Mouse (Mus musculus) neural tube, embryonic 14.5 days (tissue): ENCODE results near the gene Cfap97. TPM values are rescaled to one million over a fixed set of nuclear protein-coding genes. Genes with fewer than 3 reads are reported as not detected.

Source experiments
- ATAC-seq: fragments of 200-750 bp; cut with Nextera tagmentation; 2 replicates; pipeline ENCODE4 v1.8.0; 2017; ENCODE audit warnings: low read depth, mild to moderate bottlenecking, moderate TSS enrichment, moderate library complexity
- H3K27ac ChIP-seq: fragments of 300-500 bp; sonication (generic); 2 replicates; pipeline ENCODE4 v1.5.1; 2014; ENCODE audit warnings: low read depth, mild to moderate bottlenecking, control low read depth, low read length, moderate library complexity, mixed read lengths
- H3K27me3 ChIP-seq: fragments of 300-500 bp; sonication (generic); 2 replicates; pipeline ENCODE4 v1.6.1; 2014; ENCODE audit warnings: low read length; ENCODE audit not compliant: control insufficient read depth, insufficient read depth
- H3K36me3 ChIP-seq: fragments of 300-500 bp; sonication (generic); 2 replicates; pipeline ENCODE4 v1.6.1; 2014; ENCODE audit warnings: low read length, mixed read lengths; ENCODE audit not compliant: control insufficient read depth, insufficient read depth
- H3K4me1 ChIP-seq: fragments of 300-500 bp; sonication (generic); 2 replicates; pipeline ENCODE4 v1.6.1; 2014; ENCODE audit warnings: low read length; ENCODE audit not compliant: control insufficient read depth, insufficient read depth
- H3K4me2 ChIP-seq: fragments of 300-500 bp; sonication (generic); 2 replicates; pipeline ENCODE4 v1.6.1; 2014; ENCODE audit warnings: mild to moderate bottlenecking, low read depth, low read length, control low read depth
- H3K4me3 ChIP-seq: fragments of 300-500 bp; sonication (generic); 2 replicates; pipeline ENCODE4 v1.5.1; 2014; ENCODE audit warnings: low read depth, low read length, control low read depth, mixed read lengths
- H3K9ac ChIP-seq: fragments of 300-500 bp; sonication (generic); replicated peaks from 2 replicates; pipeline ENCODE4 v1.6.1; 2014; ENCODE audit warnings: low read depth, mild to moderate bottlenecking, control low read depth, low read length, mixed read lengths
- H3K9me3 ChIP-seq: fragments of 300-500 bp; sonication (generic); 2 replicates; pipeline ENCODE4 v1.6.1; 2016; ENCODE audit warnings: low read length; ENCODE audit not compliant: control insufficient read depth
- WGBS: fragments of 180-500 bp; shearing (Covaris S2); extraction: QIAGEN DNeasy Blood & Tissue Kit; methylation state at CpG from one replicate; pipeline ENCODE4 v1.1.7; 2014; 5-methylcytosine and 5-hydroxymethylcytosine counted together
- polyA plus RNA-seq: library from polyadenylated mRNA; unstranded; fragments of >200 nt; fragmentation: Nextera tagmentation; extraction: Ambion mirVana; gene quantifications from 2 replicates; pipeline ENCODE4 v1.2.1, GENCODE M21; 2014

Gene Cfap97
- polyA plus RNA-seq, 1 experiment from 2014 or later = 28.8 TPM

DNA sequence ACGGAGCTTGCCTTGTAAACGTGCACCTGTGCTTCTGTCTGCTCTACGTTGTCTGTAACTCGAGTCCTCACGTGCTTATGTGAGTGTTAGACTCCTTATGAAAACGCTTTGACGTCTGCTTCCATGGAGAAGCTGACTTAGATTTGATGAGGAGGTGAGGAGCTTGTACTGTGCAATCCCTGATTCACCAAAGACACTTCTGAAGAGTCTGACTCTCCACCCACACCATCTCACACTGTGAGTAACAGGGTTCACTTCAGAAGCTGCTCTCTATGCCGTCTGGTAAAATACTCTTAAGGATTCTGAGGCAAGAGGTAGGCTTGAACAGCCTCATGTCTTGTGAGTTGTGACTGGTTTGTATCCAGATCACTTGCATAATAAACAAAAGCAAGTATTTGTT, 41.5 kb downstream of the Cfap97 start:
- no peak for ATAC-seq
- Histone ChIP-seq H3K27me3 (no peaks in the 10 kb centered on the region), H3K9me3 (no peaks in the 10 kb centered on the region), H3K9ac (no peak overlapping the region), H3K4me3 (no peak overlapping the region), H3K36me3 (no peaks in the 10 kb centered on the region; the same call in 1 of the 2 replicates), H3K27ac (no peak overlapping the region), H3K4me2 (no peak overlapping the region), H3K4me1 (no peaks in the 10 kb centered on the region)
- 92% methylated on average over 8 of the region's 8 CpGs for WGBS

- Histone ChIP-seq H3K9me3 (no peaks in the 10 kb centered on the region), H3K4me1 (no peaks in the 10 kb centered on the region), H3K4me3 (no peak overlapping the region), H3K4me2 (no peak overlapping the region), H3K27ac (no peak overlapping the region), H3K9ac (no peak overlapping the region), H3K36me3 (no peaks in the 10 kb centered on the region; the same call in 1 of the 2 replicates), H3K27me3 (no peaks in the 10 kb centered on the region)
- 93% methylated on average over 3 of the region's 3 CpGs for WGBS
- ATAC-seq = no peak
These were observed 45.3 kb downstream of the Cfap97 start for GRCm38 (mm10) chr8:46196877-46197276.

DNA sequence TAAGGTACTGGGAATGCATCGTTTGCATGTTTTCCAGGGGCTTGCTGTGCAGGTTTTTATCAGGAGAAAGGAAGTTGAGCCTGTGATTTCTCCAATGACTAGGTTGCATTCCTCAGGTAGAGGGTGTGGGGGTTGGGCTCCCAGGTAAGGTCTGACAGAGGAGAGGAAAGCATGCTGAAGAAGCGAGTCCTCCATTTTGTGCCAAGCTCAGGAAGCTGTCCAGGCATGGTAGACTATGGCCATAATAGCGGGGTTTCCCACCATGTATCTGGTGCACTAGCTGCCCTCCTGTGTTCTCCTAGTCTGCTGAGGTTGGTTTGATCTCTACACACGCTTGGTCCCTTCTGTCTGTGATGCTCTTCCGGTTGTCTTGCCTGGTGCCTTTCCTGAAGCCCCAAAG, 46.1 kb downstream of the Cfap97 start:
- WGBS = 92% methylated on average over 5 of the region's 5 CpGs
- Histone ChIP-seq H3K27ac (no peak overlapping the region), H3K9me3 (no peaks in the 10 kb centered on the region), H3K4me1 (no peaks in the 10 kb centered on the region), H3K36me3 (no peaks in the 10 kb centered on the region; the same call in 1 of the 2 replicates), H3K4me2 (no peak overlapping the region), H3K27me3 (no peaks in the 10 kb centered on the region), H3K9ac (no peak overlapping the region), H3K4me3 (no peak overlapping the region)
- no peak for ATAC-seq

- peaks cover 36% of the 10 kb centered on the region for H3K36me3 ChIP-seq
- WGBS = 87% methylated on average over 6 of the region's 6 CpGs
These were observed 50.8 kb downstream of the Cfap97 start for GRCm38 (mm10) chr8:46202350-46202749.

DNA sequence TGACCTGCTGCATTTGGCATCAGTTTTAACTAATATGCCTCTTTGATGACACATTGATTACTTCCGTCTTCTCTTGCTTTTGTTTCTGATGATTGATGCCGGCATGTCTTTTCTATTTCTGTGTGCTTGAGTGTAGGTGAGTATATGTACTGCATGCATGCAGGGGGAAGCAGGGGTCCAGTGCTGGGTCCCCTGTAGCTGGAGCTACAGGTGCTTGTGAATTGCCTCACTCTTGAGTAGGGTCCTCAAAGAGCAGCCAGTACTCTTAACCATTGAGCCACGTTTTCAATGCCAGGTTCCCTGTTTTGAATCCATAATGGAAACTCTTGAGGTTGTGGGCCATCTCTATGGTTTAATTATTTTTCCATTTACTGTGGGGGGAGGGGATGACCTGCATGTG, 52.7 kb downstream of the Cfap97 start:
- peaks cover 51% of the 10 kb centered on the region for H3K36me3 ChIP-seq
- no peak overlapping the region for H3K4me3 ChIP-seq
- no peak overlapping the region for H3K9ac ChIP-seq
- H3K9me3 ChIP-seq = no peaks in the 10 kb centered on the region
- no peaks in the 10 kb centered on the region for H3K27me3 ChIP-seq
- H3K4me1 ChIP-seq = peaks cover 14% of the 10 kb centered on the region
- ATAC-seq = no peak
- WGBS = 86% methylated on average over 3 of the region's 3 CpGs
- no peak overlapping the region for H3K27ac ChIP-seq
- no peak overlapping the region for H3K4me2 ChIP-seq

More at GRCm38 (mm10) chr8:46202350-46202749, 50.8 kb downstream of the Cfap97 start:
- Histone ChIP-seq H3K4me2 (no peak overlapping the region), H3K27me3 (no peaks in the 10 kb centered on the region), H3K4me1 (no peaks in the 10 kb centered on the region), H3K9ac (no peak overlapping the region), H3K4me3 (no peak overlapping the region), H3K9me3 (no peaks in the 10 kb centered on the region), H3K27ac (no peak overlapping the region)
- no peak for ATAC-seq

- no peaks in the 10 kb centered on the region for H3K9me3 ChIP-seq
- H3K27me3 ChIP-seq = no peaks in the 10 kb centered on the region
- H3K27ac ChIP-seq = no peak overlapping the region
- ATAC-seq = no peak
- H3K4me2 ChIP-seq = no peak overlapping the region
- peaks cover 21% of the 10 kb centered on the region for H3K4me1 ChIP-seq
- H3K36me3 ChIP-seq = peaks cover 51% of the 10 kb centered on the region
- WGBS = 81% methylated on average over 9 of the region's 9 CpGs
- H3K4me3 ChIP-seq = no peak overlapping the region
- H3K9ac ChIP-seq = no peak overlapping the region
These were observed 53.5 kb downstream of the Cfap97 start for GRCm38 (mm10) chr8:46204974-46205640.

GRCm38 (mm10) chr8:46206107-46206506, 54.5 kb downstream of the Cfap97 start:
- Histone ChIP-seq H3K9ac (no peak overlapping the region), H3K4me2 (no peak overlapping the region), H3K9me3 (no peaks in the 10 kb centered on the region), H3K27ac (no peak overlapping the region), H3K36me3 (peaks cover 51% of the 10 kb centered on the region), H3K4me3 (no peak overlapping the region), H3K27me3 (no peaks in the 10 kb centered on the region), H3K4me1 (peaks cover 21% of the 10 kb centered on the region)
- no peak for ATAC-seq
- 94% methylated on average over 6 of the region's 6 CpGs for WGBS

GRCm38 (mm10) chr8:46208354-46208753, 56.8 kb downstream of the Cfap97 start:
- Histone ChIP-seq H3K27me3 (no peaks in the 10 kb centered on the region), H3K36me3 (peaks cover 47% of the 10 kb centered on the region), H3K9me3 (no peaks in the 10 kb centered on the region), H3K9ac (0 out of 2 replicates have a peak overlapping the region, but pooled peaks have one; percentile 0), H3K4me3 (peak overlapping the region; percentile 82; the same call in 1 of the 2 replicates), H3K4me1 (peaks cover 21% of the 10 kb centered on the region), H3K27ac (no peak overlapping the region), H3K4me2 (peak overlapping the region; percentile 83)
- no peak for ATAC-seq
- WGBS = 69% methylated on average over 12 of the region's 12 CpGs

DNA sequence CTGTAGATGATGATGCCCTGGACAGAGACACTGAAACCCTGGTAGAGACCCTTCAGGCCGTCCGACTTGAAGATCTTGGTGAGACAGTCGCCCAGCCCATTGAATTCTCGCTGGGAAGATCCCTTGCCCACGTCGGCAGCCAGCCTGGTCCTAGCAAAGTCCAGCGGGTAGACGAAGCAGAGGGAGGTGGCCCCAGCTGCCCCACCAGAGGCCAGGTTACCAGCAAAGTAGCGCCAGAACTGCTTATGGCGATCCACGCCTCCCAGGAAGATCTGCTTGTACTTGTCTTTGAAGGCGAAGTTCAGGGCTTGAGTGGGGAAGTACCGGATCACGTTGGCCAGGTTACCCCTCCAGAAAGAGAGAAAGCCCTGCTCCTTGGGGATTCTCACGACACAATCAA, 57.5 kb downstream of the Cfap97 start:
- H3K36me3 ChIP-seq = peaks cover 42% of the 10 kb centered on the region; the same call in 1 of the 2 replicates
- H3K9ac ChIP-seq = no peak overlapping the region
- WGBS = 82% methylated on average over 15 of the region's 15 CpGs
- no peak for ATAC-seq
- H3K9me3 ChIP-seq = no peaks in the 10 kb centered on the region
- no peak overlapping the region for H3K27ac ChIP-seq
- peak overlapping the region; percentile 83 for H3K4me2 ChIP-seq
- peak overlapping the region; percentile 82 for H3K4me3 ChIP-seq
- H3K27me3 ChIP-seq = no peaks in the 10 kb centered on the region
- H3K4me1 ChIP-seq = peaks cover 21% of the 10 kb centered on the region
